Mouse (Mus musculus): ENCODE results near the gene Bud31. TPM values are rescaled to one million over a fixed set of nuclear protein-coding genes. Genes with fewer than 3 reads are reported as not detected.

The Bud31 gene
- 235 TPM for polyA plus RNA-seq (2014; fragmentation: Illumina TruSeq; extraction: RNeasy Lipid Tissue Mini Kit (QIAGEN cat#74804))

DNA sequence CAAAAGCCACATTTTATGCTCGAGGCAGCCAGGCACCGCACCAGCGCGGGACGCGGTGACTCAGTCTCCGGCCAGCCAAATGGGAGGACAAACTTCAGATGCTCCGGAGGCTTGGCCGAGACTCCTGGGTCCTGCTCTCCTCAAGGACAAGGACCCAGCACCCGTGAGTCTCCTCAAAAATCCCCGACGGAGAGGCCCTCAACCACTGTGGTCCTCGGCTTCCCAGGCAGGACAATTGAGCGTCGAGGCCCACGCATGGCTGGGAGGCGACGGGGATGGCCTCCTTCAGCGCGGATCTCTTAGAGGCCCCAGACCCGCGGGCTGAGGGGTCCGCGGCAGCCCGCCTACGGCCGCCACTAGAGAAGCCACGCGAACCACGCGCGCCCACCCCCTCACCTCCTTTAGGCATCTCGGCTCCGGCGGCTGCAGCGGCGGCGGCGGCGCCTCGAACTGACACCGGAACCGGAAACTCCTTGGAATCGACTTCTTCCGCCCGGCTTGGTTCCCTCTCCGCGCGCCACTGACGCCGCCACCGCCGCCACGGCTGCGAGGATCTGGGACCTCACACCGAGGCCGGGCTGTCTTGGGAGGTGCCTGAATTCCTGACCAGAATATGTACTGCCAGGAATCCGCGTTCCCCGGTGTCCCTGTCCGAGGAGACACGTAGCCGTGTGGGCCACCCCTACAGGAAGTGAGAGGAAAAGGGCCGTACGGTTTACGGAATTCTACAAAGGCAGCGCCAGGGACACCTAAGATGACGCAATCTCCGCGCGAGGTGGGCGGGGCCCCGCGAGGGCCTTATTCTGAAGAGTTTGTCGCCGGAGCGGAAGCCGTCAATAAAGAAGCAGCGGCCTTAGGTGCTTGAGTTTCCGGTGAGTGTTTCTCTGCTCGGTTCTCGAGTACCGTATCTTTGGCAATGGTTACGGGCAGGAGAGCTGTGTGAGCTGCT lies at the start of gene Bud31, which contains the start of gene Pdap1:
TSS of gene Bud31 (plus strand) at position 792 of the 949 bp plus-strand sequence.
TSS of gene Pdap1 (minus strand) at position 668 of the 949 bp plus-strand sequence.

DNA sequence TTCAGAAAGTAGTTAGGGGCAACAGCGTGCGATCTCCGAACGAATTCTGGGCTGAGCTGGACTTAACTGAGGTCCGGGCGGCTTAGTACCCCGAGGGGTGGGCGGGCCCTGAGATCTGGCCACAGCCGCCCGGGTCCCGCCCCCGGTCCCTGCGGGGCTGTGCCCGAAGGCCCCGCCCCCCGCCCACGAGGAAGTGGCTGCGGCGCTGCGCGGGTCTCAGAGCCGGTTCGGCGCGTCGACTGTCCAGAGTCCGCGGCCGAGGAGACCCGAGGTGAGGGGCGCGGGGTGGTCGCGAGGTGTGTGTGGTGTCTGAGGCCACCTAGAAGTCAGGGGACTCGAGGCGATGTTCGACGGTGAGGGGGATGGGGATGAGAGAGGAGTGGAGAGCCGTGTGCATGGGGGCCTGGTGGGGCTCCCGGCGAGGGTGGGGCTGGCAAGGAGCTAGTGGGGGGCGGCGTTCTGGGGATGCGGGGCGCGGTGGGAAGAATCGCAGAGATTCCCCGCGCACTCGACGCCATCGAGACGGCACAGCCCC lies 26.0 kb upstream of the Bud31 start, which contains the start of gene Arpc1b:
TSS of gene Arpc1b (plus strand) at position 145 of the 535 bp plus-strand sequence.

DNA sequence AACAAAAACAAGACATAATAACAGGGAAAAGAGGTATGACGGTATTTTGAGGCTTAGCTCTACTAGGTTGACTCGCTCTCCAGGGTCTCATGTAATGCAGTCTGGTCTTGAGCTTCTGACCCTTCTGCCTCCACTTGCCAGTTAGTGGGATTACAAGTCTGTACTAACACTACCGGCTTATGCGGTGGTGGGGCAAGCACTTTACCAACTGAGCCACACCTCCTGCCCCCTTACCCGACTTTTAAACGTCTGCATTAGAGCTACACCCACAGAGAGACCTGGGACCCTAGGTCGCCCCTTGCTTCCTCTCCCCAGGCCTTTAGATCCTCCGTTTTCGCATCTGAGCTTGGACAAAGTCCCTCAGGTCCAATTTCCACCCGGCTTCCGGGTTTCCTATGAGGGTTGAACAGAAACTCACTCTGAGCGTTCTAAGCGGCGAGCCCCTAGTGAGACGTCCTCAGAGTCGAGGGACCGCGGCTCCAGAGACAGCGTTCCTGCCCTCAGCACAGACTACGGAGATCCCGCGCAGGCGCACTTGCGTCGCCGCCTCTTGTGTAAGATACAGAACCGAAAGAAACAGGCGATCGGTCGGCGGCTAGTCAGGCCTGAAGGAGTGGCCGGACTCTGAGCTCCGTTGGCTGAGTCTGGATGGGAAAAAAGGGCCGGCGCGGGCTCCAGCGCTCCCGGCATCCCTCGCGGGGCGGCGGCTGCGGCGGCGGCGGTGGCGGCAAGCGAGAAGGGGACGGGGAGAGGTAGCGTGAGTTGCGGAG lies 26.6 kb downstream of the Bud31 start, which contains the start of the genes Ptcd1 and Cpsf4:
TSS of gene Ptcd1 (minus strand) at position 573 of the 770 bp plus-strand sequence.
TSS of gene Cpsf4 (plus strand) at position 678 of the 770 bp plus-strand sequence.

DNA sequence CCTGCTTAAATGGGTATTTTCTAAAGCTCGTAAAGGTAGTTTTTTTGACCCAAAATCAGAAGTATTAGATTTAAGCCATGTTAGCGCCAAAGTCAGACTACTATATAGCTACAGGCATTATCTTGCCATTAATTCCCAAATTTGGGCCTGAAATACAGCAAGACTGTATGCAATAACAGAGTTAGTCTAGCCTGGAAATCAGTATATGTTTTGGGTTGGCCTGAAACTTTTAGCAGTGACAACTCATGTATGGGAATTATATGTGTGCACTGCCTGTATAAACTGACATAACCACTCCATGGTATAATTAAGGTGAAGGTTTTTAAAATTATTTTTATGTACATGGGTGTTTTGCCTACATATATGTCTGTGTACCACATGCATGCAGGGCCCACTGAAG lies 51.8 kb downstream of the Bud31 start, which contains the start of gene Atp5j2:
TSS of gene Atp5j2 (minus strand) at position 101 of the 400 bp plus-strand sequence.

Other genes with a start within 250 kb of the Bud31 start
- gene Smurf1, start 174.5 kb upstream of the Bud31 start, polyA plus RNA-seq (2014; fragmentation: Illumina TruSeq; extraction: RNeasy Lipid Tissue Mini Kit (QIAGEN cat#74804)): 13.4 TPM
- gene Gm4871, start 107.6 kb upstream of the Bud31 start, polyA plus RNA-seq (2014; fragmentation: Illumina TruSeq; extraction: RNeasy Lipid Tissue Mini Kit (QIAGEN cat#74804)): not detected
- gene 1700018F24Rik, start 97.4 kb upstream of the Bud31 start, polyA plus RNA-seq (2014; fragmentation: Illumina TruSeq; extraction: RNeasy Lipid Tissue Mini Kit (QIAGEN cat#74804)): not detected
- gene Arpc1a, start 56.5 kb upstream of the Bud31 start, polyA plus RNA-seq (2014; fragmentation: Illumina TruSeq; extraction: RNeasy Lipid Tissue Mini Kit (QIAGEN cat#74804)): 24.2 TPM
- 4.9 TPM for gene Kpna7, start 56.3 kb upstream of the Bud31 start, polyA plus RNA-seq (2014; fragmentation: Illumina TruSeq; extraction: RNeasy Lipid Tissue Mini Kit (QIAGEN cat#74804))
- gene Arpc1b, start 26.1 kb upstream of the Bud31 start, polyA plus RNA-seq (2014; fragmentation: Illumina TruSeq; extraction: RNeasy Lipid Tissue Mini Kit (QIAGEN cat#74804)): 31.5 TPM
- 24.7 TPM for gene Pdap1, start 124 bp upstream of the Bud31 start, polyA plus RNA-seq (2014; fragmentation: Illumina TruSeq; extraction: RNeasy Lipid Tissue Mini Kit (QIAGEN cat#74804))
- gene Ptcd1, start 26.7 kb downstream of the Bud31 start, polyA plus RNA-seq (2014; fragmentation: Illumina TruSeq; extraction: RNeasy Lipid Tissue Mini Kit (QIAGEN cat#74804)): 1.0 TPM
- gene Cpsf4, start 26.9 kb downstream of the Bud31 start, polyA plus RNA-seq (2014; fragmentation: Illumina TruSeq; extraction: RNeasy Lipid Tissue Mini Kit (QIAGEN cat#74804)): 1.8 TPM
- 10.3 TPM for gene Atp5j2, start 51.7 kb downstream of the Bud31 start, polyA plus RNA-seq (2014; fragmentation: Illumina TruSeq; extraction: RNeasy Lipid Tissue Mini Kit (QIAGEN cat#74804))
- 1.8 TPM for gene Zkscan14, start 61.5 kb downstream of the Bud31 start, polyA plus RNA-seq (2014; fragmentation: Illumina TruSeq; extraction: RNeasy Lipid Tissue Mini Kit (QIAGEN cat#74804))
- gene Zkscan5, start 64.2 kb downstream of the Bud31 start, polyA plus RNA-seq (2014; fragmentation: Illumina TruSeq; extraction: RNeasy Lipid Tissue Mini Kit (QIAGEN cat#74804)): 11.6 TPM
- 162 TPM for gene Zfp655, start 91.4 kb downstream of the Bud31 start, polyA plus RNA-seq (2014; fragmentation: Illumina TruSeq; extraction: RNeasy Lipid Tissue Mini Kit (QIAGEN cat#74804))
- not detected for gene Zscan25, start 140.1 kb downstream of the Bud31 start, polyA plus RNA-seq (2014; fragmentation: Illumina TruSeq; extraction: RNeasy Lipid Tissue Mini Kit (QIAGEN cat#74804))
- gene Cyp3a57, start 204.9 kb downstream of the Bud31 start, polyA plus RNA-seq (2014; fragmentation: Illumina TruSeq; extraction: RNeasy Lipid Tissue Mini Kit (QIAGEN cat#74804)): not detected

All from ovary, adult 10 weeks (tissue).